Mouse (Mus musculus): ENCODE results near the gene Fam216b.

Fam216b gene

DNA sequence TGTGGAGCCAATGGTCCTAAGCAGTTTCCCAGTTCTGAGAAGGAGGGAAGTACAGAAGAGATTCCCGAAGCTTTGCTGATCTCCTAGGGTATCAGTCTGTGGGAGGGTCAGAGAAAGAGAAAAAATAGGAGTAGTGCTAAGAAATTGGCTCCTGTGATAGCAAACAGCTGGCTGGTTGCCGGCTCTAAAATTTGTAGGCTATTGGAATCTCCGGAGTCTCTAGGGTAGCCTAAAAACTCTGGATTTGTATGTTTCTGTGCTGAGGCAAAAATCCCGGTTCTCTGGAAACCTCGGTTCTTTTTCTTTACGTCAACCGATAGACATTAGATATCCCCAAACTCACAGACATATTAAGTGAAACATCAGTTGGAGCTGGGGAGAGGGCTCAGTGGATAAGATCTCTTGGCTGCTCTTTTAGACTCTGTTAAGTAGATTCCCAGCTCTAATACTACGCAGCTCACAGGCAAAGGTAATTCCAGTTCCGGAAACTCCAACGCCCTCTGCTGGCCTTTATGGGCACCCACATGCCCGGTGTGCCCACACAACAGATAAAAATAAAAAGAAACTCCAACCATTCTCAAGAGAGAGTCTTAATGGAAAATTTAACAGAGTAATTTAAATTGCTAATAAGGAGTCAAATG is 46.8 kb downstream of the Fam216b start:
- no peak for DNase-seq

DNA sequence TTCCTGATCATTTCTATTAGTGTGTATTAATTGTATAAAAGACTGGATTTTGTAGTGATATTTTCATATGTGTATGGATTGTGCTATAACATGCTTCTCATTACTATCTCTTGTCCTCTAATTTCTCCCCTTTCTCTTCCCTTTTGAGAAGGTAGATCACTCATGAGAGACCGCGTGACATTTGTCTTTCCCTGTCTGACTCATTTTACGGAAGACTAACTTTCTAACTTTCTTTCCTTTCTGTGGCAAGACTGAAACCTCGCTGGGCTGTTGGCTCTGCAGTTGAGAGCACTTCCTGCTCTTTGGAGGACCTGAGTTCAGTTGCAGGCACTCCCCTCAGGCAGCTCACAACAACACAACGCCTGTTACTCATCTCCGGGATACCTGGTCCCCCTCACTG is 48.2 kb downstream of the Fam216b start:
- DNase-seq: no peak

DNA sequence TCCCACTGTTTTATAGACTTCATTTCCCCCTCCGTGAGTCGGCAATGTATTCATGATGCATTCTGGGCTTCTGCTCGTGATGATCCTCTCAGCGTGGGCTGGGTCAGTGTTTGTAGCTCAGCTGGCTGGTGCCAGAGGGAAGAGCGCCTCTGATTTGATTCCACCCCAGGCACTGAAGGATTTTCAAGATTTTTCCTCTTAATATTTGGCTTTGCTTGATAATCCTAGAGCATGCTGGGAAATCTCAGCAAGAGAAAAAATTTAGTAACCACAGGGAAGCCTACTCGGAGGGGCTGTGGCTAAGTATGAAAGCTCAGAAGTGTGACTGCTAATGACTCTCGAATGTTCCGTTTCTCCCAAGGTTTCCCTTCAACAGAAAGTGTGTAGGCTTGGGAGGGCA is 49.9 kb downstream of the Fam216b start:
- no peak for DNase-seq

All from right cerebral cortex, postnatal 25 days (tissue).